Mouse (Mus musculus) G1E-ER4 (cell line): ENCODE results near the gene Hlf. TPM values are rescaled to one million over a fixed set of nuclear protein-coding genes. Genes with fewer than 3 reads are reported as not detected.

Experiments
- GATA1 ChIP-seq: IDR thresholded peaks from one replicate; pipeline ENCODE4 v1.8.0; 2012; ENCODE audit warnings: low read length, inconsistent platforms
- polyA plus RNA-seq: library from polyadenylated mRNA; stranded (reverse); fragments of >175 nt; gene quantifications from 2 replicates; pipeline ENCODE4 v1.2.3, GENCODE M21; 2012

Gene Hlf
- polyA plus RNA-seq, 1 experiment = not detected

DNA sequence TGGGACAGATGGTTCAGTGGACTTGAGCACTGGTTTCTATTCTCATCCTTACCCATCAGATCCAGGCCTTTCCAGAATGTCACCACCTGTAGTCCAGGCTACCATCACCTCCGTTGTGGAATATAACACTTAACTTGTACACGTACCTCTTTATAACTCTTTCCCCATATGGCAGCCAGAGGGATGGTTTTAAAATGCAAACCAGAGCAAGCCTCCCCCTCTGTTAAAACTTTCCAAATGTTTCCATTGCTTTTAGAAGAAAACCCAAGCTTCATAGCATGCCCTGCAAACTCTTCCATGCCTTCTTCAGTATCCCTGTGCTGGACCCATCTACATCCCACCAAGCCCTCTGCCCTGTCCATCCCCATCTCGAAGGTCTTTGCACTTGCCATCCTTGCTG, 66.1 kb downstream of the Hlf start:
- TF ChIP-seq GATA1 = no peak

DNA sequence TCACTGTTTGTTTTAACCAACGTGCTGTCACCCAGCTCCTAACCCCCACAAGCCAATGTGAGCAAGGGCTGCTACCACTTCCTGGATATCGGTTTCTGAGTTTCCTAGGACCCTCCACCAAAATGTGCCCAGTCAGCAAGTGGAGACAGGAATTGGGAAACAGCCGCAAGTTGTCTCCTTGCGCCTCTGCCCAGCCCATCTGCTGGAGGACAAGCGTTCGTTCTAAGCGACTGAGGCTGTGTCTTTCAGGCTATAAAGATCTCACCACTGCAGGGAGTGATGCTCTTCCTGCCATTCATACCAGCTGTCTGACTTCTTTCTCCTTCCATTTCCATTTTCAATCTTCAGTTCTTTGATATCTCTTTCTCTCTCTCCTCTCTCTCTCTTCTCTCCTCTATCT, 69.8 kb downstream of the Hlf start:
- no peak for TF ChIP-seq GATA1

DNA sequence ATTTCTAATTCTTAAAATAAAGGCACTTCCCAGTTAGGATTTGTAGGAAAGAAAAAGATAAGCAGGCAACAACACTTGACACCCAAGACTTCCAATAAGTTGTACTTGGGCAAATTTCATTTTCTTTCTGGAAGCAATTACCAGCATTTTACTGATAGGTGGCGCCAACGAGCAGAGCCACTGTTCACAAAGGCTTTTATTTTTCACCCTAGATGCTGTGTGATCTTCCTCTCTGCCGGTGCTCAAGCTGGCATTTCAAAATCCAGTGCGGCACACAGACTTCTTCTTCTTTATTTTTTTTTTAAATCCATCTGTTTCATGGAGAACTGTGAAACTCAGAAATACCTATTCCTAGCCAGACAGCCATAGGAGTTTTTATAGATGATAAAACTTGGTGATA, 73.2 kb downstream of the Hlf start:
- TF ChIP-seq GATA1 = no peak

DNA sequence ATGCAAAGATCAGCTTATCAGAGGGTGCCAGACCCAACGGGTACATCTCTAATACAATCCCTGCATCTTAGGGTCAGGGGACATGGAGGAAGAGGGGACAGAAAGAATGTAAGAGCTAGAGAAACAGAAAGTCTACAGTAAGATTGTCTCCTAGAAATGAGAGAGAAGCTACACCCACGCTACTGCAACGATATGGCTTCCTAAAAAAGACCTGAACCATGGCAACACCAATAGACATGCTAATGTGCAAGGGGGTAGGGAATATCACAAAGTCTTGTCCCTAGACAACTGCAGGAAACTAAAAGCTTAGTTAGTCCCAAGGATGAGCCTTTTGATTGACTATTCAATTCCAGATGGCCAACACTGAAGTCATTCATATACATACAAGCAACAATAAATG, 76.1 kb downstream of the Hlf start:
- TF ChIP-seq GATA1 = no peak

DNA sequence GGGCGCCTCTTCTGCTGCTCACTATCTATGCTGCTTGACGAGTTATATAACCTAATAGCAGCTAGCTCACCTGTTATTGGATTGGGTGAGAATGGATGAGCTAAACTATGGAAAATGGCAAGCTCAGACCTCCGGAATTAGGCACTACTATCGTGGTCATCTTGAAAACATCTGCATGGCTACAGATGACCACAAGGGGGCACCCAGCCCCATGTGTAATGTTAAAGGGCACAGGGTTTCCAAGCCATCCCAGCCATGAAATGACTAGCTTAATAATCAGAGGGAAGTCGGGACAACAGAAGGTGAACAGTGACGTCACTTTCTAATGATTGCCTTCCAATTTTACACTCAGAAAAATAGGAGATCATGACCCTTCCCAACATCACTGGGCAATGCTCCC, 83.7 kb downstream of the Hlf start:
- TF ChIP-seq GATA1 = no peak

DNA sequence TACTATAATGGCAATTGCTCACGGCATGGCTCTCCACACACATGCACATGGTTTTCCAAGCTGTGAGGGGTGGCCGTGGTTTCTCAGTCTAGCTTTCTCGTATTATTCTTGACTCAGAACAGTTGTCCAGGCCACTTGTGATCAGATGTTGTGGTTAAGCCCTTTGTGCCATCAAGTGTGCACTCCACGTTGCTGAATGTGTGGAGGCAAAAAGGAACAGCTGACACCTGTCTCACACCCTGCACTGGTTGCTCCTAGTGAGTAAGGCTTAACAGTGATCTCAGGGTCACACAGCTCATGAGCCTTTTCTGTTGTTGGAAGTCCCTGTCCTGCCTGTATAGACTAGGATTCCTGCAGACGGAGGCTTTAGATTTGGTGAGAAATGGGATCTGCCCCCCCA, 84.6 kb downstream of the Hlf start:
- no peak for TF ChIP-seq GATA1

DNA sequence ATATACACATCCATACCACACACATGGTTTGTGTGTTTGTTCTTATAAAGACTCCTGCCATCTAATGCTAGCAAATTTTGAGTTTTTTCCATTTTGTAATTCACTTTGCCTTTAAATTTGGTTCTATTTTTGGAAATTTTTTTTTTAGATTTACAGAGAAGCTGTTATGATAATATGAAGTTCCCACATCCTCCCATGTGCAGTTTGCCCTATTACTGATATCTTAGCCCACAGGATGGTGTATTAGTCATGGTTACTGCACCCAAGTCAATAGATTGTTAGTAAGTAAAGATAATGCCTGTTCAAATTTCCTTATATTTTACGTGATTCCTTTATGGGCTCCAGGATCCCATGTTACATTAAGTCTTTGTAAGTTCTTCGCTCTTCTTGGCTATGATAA, 96.1 kb downstream of the Hlf start:
- TF ChIP-seq GATA1 = no peak

DNA sequence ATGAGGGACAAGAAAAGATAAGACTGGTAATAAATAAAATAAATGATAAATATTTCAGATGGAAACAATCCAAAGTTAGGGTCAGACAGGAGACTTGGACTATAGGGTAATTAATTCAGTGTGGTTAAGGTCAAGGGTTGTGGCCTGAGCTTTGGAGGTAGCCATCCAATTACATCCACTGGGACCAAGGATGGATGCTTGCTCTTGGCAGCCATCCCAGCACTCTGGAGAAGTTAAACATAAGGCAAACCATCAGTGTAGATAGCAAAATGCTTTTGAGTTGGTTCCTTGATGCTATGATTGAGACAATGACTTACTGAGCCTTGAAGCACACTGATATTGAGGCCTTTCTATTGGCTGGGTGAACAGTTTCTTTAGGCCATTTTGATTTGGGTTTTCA, 97.9 kb downstream of the Hlf start:
- TF ChIP-seq GATA1 = no peak

DNA sequence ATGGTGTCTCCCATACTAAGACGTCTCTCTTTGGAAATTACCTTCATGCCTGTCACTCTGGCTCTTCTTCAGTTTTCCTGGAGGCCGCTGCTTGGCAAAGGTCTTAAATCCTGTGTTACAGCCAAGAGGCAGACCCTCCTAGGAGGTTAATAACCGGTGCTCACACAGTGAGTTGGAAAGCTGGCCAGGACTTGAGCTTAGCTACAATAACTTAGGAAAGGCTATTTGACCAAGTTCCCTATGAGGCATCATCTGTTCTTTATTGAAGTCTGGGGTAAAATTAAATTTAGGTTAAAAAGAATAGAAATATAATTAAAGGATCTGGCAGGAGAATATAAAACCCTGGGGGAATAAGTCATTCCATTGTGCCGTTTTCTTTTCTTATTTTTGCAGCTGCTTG, 99.5 kb downstream of the Hlf start:
- no peak for TF ChIP-seq GATA1

DNA sequence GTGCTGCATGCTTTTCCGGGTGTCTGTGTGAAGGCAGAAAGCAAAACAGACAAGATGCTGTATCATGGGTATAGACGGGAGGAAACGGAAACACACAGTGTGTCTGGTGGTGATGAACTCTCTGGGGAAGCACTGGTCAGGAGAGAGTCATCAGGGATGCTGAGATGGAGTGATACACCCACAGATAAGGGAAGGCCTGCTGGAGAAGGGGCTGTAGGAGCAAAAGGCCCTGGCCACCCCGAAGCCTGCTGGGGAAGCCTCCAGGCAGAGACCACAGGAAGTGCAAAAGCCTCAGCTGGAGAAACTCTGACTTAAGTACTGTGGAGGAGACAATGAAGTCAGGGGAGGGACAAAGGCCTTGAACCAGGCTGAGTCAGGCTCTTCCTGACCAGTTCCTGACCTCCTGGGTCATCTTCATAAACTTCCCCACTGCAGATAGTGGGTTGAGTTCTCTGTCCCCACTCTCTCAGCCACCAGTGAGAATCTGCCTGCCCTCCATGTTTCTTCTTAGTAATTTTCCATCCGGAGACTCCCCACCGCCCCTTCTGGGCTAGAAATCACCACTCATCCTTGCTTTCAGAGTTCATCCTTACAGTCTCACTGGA, 104.0 kb downstream of the Hlf start:
- TF ChIP-seq GATA1 = no peak

Other genes with a start within 250 kb of the Hlf start
- 0.92 and 1.3 TPM in 2 replicates for gene Gm45716, start 203.2 kb downstream of the Hlf start, polyA plus RNA-seq
- gene Mmd, start 141.4 kb downstream of the Hlf start, polyA plus RNA-seq = 2.8 and 3.4 TPM in 2 replicates
- 0.24 and 0.27 TPM in 2 replicates for gene Stxbp4, start 247.2 kb upstream of the Hlf start, polyA plus RNA-seq
- 12.6 and 17.9 TPM in 2 replicates for gene Cox11, start 247.3 kb upstream of the Hlf start, polyA plus RNA-seq